Mouse (Mus musculus): ENCODE data around the gene Rgs7. TPM values are rescaled to one million over a fixed set of nuclear protein-coding genes. Genes with fewer than 3 reads are reported as not detected.

Rgs7 gene
- polyA plus RNA-seq, 1 experiment from 2014 or later, result 3.9 TPM

DNA sequence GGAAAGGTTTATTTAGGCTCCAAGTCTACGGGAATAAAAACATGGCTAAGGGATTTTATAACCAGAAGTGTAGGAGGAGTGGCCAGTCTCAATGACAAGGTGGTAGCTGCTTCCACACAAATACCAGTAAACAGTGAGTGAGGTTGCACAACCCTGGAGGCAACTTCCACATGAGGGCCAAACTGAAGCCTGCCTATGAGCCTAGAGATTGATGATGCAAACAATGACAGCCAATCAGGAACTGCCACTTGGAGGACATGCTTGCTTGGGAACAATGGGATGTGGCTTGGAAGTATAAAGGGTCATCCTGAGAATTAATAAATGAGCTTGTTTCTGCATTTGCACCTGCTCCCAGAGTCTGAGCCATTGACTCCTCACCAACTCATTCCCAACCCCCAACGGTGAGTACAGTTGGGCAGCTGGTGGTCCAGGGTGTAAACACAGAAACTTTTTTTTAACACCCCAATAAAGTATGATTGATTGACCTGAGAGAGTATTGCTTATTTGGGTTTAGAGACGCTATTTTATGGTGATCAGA is 162.3 kb downstream of the Rgs7 start:
- no peak for DNase-seq (ENCODE audit: low spot score)
- Histone ChIP-seq H3K36me3 (no peaks in the 10 kb centered on the region), H3K9me3 (no peaks in the 10 kb centered on the region), H3K4me3 (no peak overlapping the region), H3K4me1 (replicated peaks) (no peaks in the 10 kb centered on the region), H3K27me3 (ENCODE audit: insufficient read depth, poor library complexity, severe bottlenecking) (no peaks in the 10 kb centered on the region), H3K27ac (no peak overlapping the region)
- WGBS, result 89% methylated on average over 3 of the region's 3 CpGs

DNA sequence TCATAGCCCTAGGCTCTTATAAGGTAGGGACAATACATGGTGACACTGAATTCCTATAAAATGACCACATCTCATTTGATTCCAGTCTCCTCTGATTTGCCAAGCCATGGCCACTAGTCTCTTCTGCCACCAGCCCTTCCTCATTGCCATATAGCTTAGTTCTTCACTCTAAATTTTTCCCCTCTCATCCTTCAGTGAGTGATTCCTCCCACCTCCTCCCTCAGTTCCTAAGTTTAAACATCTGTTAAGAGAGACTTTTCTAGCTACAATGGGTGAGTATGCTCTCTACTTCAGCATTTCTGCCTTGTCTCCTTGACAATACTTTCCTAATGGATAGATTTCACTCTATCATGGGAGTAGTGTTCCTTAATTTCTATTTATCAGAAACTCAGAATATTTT is 169.5 kb downstream of the Rgs7 start:
- no peak for DNase-seq (ENCODE audit: low spot score)
- Histone ChIP-seq H3K4me1 (replicated peaks) (no peaks in the 10 kb centered on the region), H3K27me3 (ENCODE audit: insufficient read depth, poor library complexity, severe bottlenecking) (no peaks in the 10 kb centered on the region), H3K36me3 (no peaks in the 10 kb centered on the region), H3K27ac (no peak overlapping the region), H3K9me3 (no peaks in the 10 kb centered on the region), H3K4me3 (no peak overlapping the region)

- no peaks in the 10 kb centered on the region for H3K4me1 ChIP-seq (replicated peaks)
- H3K36me3 ChIP-seq, result no peaks in the 10 kb centered on the region
- H3K27ac ChIP-seq, result no peak overlapping the region
- H3K9me3 ChIP-seq, result no peaks in the 10 kb centered on the region
- DNase-seq (ENCODE audit: low spot score), result no peak
- H3K4me3 ChIP-seq, result no peak overlapping the region
- 85% methylated on average over 9 of the region's 9 CpGs for WGBS
- H3K27me3 ChIP-seq (ENCODE audit: insufficient read depth, poor library complexity, severe bottlenecking), result no peaks in the 10 kb centered on the region
Measured at GRCm38 (mm10) chr1:175319205-175319604, 173.1 kb downstream of the Rgs7 start.

GRCm38 (mm10) chr1:175317264-175317663 is 175.0 kb downstream of the Rgs7 start:
- no peaks in the 10 kb centered on the region for H3K9me3 ChIP-seq
- no peak for DNase-seq (ENCODE audit: low spot score)
- 25% methylated on average over 1 of the region's 1 CpGs for WGBS
- no peak overlapping the region for H3K27ac ChIP-seq
- H3K4me3 ChIP-seq, result no peak overlapping the region
- H3K36me3 ChIP-seq, result no peaks in the 10 kb centered on the region
- no peaks in the 10 kb centered on the region for H3K27me3 ChIP-seq (ENCODE audit: insufficient read depth, poor library complexity, severe bottlenecking)
- no peaks in the 10 kb centered on the region for H3K4me1 ChIP-seq (replicated peaks)

- Histone ChIP-seq H3K9me3 (no peaks in the 10 kb centered on the region), H3K4me1 (replicated peaks) (no peaks in the 10 kb centered on the region), H3K36me3 (no peaks in the 10 kb centered on the region), H3K27me3 (ENCODE audit: insufficient read depth, poor library complexity, severe bottlenecking) (no peaks in the 10 kb centered on the region), H3K4me3 (no peak overlapping the region), H3K27ac (no peak overlapping the region)
- WGBS, result 79% methylated on average over 3 of the region's 3 CpGs
- no peak for DNase-seq (ENCODE audit: low spot score)
Measured at GRCm38 (mm10) chr1:175307604-175308003, 184.7 kb downstream of the Rgs7 start.

- DNase-seq (ENCODE audit: low spot score), result no peak
- no peaks in the 10 kb centered on the region for H3K9me3 ChIP-seq
- H3K27ac ChIP-seq, result no peak overlapping the region
- H3K36me3 ChIP-seq, result no peaks in the 10 kb centered on the region
- no peaks in the 10 kb centered on the region for H3K27me3 ChIP-seq (ENCODE audit: insufficient read depth, poor library complexity, severe bottlenecking)
- no peak overlapping the region for H3K4me3 ChIP-seq
- 74% methylated on average over 1 of the region's 1 CpGs for WGBS
- H3K4me1 ChIP-seq (replicated peaks), result no peaks in the 10 kb centered on the region
Measured at GRCm38 (mm10) chr1:175300895-175301294, 191.4 kb downstream of the Rgs7 start.

GRCm38 (mm10) chr1:175300404-175300803 is 191.9 kb downstream of the Rgs7 start:
- no peak for DNase-seq (ENCODE audit: low spot score)
- Histone ChIP-seq H3K36me3 (no peaks in the 10 kb centered on the region), H3K4me1 (replicated peaks) (no peaks in the 10 kb centered on the region), H3K9me3 (no peaks in the 10 kb centered on the region), H3K4me3 (no peak overlapping the region), H3K27ac (no peak overlapping the region), H3K27me3 (ENCODE audit: insufficient read depth, poor library complexity, severe bottlenecking) (no peaks in the 10 kb centered on the region)
- 64% methylated on average over 3 of the region's 3 CpGs for WGBS

GRCm38 (mm10) chr1:175299603-175300397 is 192.5 kb downstream of the Rgs7 start:
- Histone ChIP-seq H3K4me3 (no peak overlapping the region), H3K4me1 (replicated peaks) (no peaks in the 10 kb centered on the region), H3K36me3 (no peaks in the 10 kb centered on the region), H3K9me3 (no peaks in the 10 kb centered on the region), H3K27me3 (ENCODE audit: insufficient read depth, poor library complexity, severe bottlenecking) (no peaks in the 10 kb centered on the region), H3K27ac (no peak overlapping the region)
- DNase-seq (ENCODE audit: low spot score), result no peak
- 90% methylated on average over 2 of the region's 2 CpGs for WGBS

DNA sequence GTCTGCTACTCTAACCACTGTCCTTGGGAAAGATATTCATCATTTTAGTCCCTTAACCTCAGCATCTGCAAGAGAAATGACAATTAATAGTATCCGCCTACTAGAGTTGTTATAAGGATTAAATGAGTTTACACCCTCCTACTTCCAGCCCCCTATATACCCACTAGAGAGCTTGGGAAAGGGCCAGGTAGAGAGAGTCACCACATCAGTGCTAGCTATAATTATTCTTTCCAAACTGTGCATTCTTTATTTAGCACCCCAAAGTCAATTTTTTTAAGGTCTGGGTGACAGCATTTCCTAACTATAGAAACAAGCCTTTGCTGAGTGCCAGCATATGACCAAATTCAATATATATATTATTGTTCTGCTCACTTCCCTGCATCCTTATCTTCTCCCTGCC is 195.4 kb downstream of the Rgs7 start:
- WGBS, result 87% methylated on average over 1 of the region's 1 CpGs
- Histone ChIP-seq H3K27me3 (ENCODE audit: insufficient read depth, poor library complexity, severe bottlenecking) (no peaks in the 10 kb centered on the region), H3K9me3 (no peaks in the 10 kb centered on the region), H3K27ac (no peak overlapping the region), H3K4me3 (no peak overlapping the region), H3K36me3 (no peaks in the 10 kb centered on the region), H3K4me1 (replicated peaks) (no peaks in the 10 kb centered on the region)
- DNase-seq (ENCODE audit: low spot score), result no peak

- H3K27me3 ChIP-seq (ENCODE audit: insufficient read depth, poor library complexity, severe bottlenecking), result no peaks in the 10 kb centered on the region
Measured at GRCm38 (mm10) chr1:175290072-175290471, 202.2 kb downstream of the Rgs7 start.

DNA sequence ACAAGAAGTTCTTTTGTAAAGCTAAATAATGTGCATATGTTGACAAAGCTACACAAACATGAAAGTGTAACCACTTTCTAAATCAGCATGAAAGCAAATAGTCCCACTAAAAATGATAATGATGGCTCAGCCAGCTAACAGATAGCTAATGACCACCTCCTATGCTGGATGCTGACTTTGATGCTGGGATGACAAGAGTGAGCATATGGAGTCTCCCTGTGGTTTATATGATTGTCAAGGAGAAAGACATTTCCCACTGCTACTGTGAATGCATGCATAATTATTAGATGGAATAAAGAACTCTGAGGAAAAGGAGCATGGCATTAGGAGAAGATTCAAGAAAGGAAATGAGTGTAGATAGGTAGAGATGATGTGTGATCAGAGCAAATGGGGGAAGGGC is 230.0 kb downstream of the Rgs7 start:
- Histone ChIP-seq H3K36me3 (no peaks in the 10 kb centered on the region), H3K4me3 (no peak overlapping the region), H3K27me3 (ENCODE audit: insufficient read depth, poor library complexity, severe bottlenecking) (no peaks in the 10 kb centered on the region), H3K27ac (no peak overlapping the region), H3K9me3 (no peaks in the 10 kb centered on the region), H3K4me1 (replicated peaks) (no peaks in the 10 kb centered on the region)
- no peak for DNase-seq (ENCODE audit: low spot score)

More at GRCm38 (mm10) chr1:175290072-175290471, 202.2 kb downstream of the Rgs7 start:
- H3K4me1 ChIP-seq (replicated peaks), result no peaks in the 10 kb centered on the region
- H3K27ac ChIP-seq, result no peak overlapping the region
- H3K9me3 ChIP-seq, result no peaks in the 10 kb centered on the region
- no peaks in the 10 kb centered on the region for H3K36me3 ChIP-seq
- no peak for DNase-seq (ENCODE audit: low spot score)
- WGBS, result 86% methylated on average over 1 of the region's 1 CpGs
- no peak overlapping the region for H3K4me3 ChIP-seq

DNA sequence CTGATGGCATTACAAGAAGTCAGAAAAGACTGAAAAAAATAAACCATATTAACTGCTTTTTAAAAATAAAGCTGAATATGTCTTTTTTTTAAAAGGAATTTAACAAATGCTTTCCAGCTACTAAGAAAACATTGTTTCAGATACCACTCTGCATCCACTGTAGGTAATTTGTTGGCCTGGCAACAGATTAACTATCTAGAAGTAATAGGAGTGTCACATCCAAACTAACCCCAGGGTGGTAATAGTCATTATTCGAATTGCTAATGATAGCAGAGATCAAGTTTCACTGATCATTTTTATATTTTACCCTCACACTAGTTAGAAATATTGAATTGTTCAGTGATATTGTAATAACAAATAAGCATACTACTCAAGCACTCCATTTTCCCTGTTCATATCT is 232.9 kb downstream of the Rgs7 start:
- H3K4me1 ChIP-seq (replicated peaks), result no peaks in the 10 kb centered on the region
- no peak overlapping the region for H3K4me3 ChIP-seq
- H3K27me3 ChIP-seq (ENCODE audit: insufficient read depth, poor library complexity, severe bottlenecking), result no peaks in the 10 kb centered on the region
- no peaks in the 10 kb centered on the region for H3K9me3 ChIP-seq
- WGBS, result 67% methylated on average over 1 of the region's 1 CpGs
- H3K27ac ChIP-seq, result no peak overlapping the region
- H3K36me3 ChIP-seq, result no peaks in the 10 kb centered on the region
- no peak for DNase-seq (ENCODE audit: low spot score)

GRCm38 (mm10) chr1:175255224-175255623 is 237.1 kb downstream of the Rgs7 start:
- no peaks in the 10 kb centered on the region for H3K9me3 ChIP-seq
- no peak for DNase-seq (ENCODE audit: low spot score)
- H3K27me3 ChIP-seq (ENCODE audit: insufficient read depth, poor library complexity, severe bottlenecking), result no peaks in the 10 kb centered on the region
- H3K4me3 ChIP-seq, result no peak overlapping the region
- no peak overlapping the region for H3K27ac ChIP-seq
- H3K36me3 ChIP-seq, result no peaks in the 10 kb centered on the region
- no peaks in the 10 kb centered on the region for H3K4me1 ChIP-seq (replicated peaks)
- 88% methylated on average over 3 of the region's 3 CpGs for whole genome bisulfite sequencing

- Histone ChIP-seq H3K27ac (no peak overlapping the region), H3K27me3 (ENCODE audit: insufficient read depth, poor library complexity, severe bottlenecking) (no peaks in the 10 kb centered on the region), H3K36me3 (no peaks in the 10 kb centered on the region), H3K4me1 (replicated peaks) (no peaks in the 10 kb centered on the region), H3K9me3 (no peaks in the 10 kb centered on the region), H3K4me3 (no peak overlapping the region)
- no peak for DNase-seq (ENCODE audit: low spot score)
- WGBS, result 74% methylated on average over 3 of the region's 3 CpGs
Measured at GRCm38 (mm10) chr1:175254724-175255123, 237.6 kb downstream of the Rgs7 start.

All from hindbrain, embryonic 10.5 days (tissue).